Mouse (Mus musculus) liver, embryonic 14.5 days (tissue): ENCODE results near the gene Zfp574.

Experiments used
- CTCF ChIP-seq: IDR thresholded peaks from 2 replicates; pipeline ENCODE4 v1.5.1; 2016; ENCODE audit warnings: antibody characterized with exemption, low read depth, control low read depth
- EP300 ChIP-seq: IDR thresholded peaks from 2 replicates; pipeline ENCODE4 v1.6.1; 2016; ENCODE audit warnings: antibody characterized with exemption, low read depth

GRCm38 (mm10) chr7:25058836-25059235 lies 13.5 kb upstream of the Zfp574 start:
- TF ChIP-seq CTCF: no peak
- no peak for TF ChIP-seq EP300
